Mouse (Mus musculus): Measurements from ENCODE around the gene Hoxc5.

The Hoxc5 gene

GRCm38 (mm10) chr15:102987124-102987833 is 20.0 kb downstream of the Hoxc5 start:
- in situ Hi-C loops (cut with MseI, MboI), result loop anchor here (5.0 kb wide), 2 partner anchors 180 to 185 kb away; partner anchors contain the start of gene Smug1 (in 1 of the 2)

GRCm38 (mm10) chr15:102988078-102988477 is 20.8 kb downstream of the Hoxc5 start:
- in situ Hi-C loops (cut with MseI, MboI), result loop anchor here (5.0 kb wide), 2 partner anchors 179 to 184 kb away; partner anchors contain the start of gene Smug1 (in 1 of the 2)

GRCm38 (mm10) chr15:102990461-102991397 is 23.5 kb downstream of the Hoxc5 start, which contains the start of gene Hoxc8:
Hoxc8 (plus strand) TSS chr15:102990607.
- in situ Hi-C loops (cut with MseI, MboI), result no loop called here

GRCm38 (mm10) chr15:102991782-102992181 is 24.5 kb downstream of the Hoxc5 start:
- in situ Hi-C loops (cut with MseI, MboI), result no loop called here

- in situ Hi-C loops (cut with MseI, MboI), result no loop called here
Measured at GRCm38 (mm10) chr15:102992206-102992605, 25.0 kb downstream of the Hoxc5 start.

GRCm38 (mm10) chr15:102992863-102993262 is 25.6 kb downstream of the Hoxc5 start:
- in situ Hi-C loops (cut with MseI, MboI), result no loop called here

GRCm38 (mm10) chr15:102996548-102996947 is 29.3 kb downstream of the Hoxc5 start:
- in situ Hi-C loops (cut with MseI, MboI), result no loop called here

GRCm38 (mm10) chr15:102997431-102997830 is 30.2 kb downstream of the Hoxc5 start:
- in situ Hi-C loops (cut with MseI, MboI), result no loop called here

- in situ Hi-C loops (cut with MseI, MboI), result no loop called here
Measured at GRCm38 (mm10) chr15:102997939-102998355, 30.7 kb downstream of the Hoxc5 start, which contains the start of gene Hoxc6. Hoxc6 (plus strand) TSS chr15:102998257.

GRCm38 (mm10) chr15:102998608-102999182 is 31.5 kb downstream of the Hoxc5 start:
- in situ Hi-C loops (cut with MseI, MboI), result no loop called here

GRCm38 (mm10) chr15:102999183-102999831 is 32.1 kb downstream of the Hoxc5 start:
- in situ Hi-C loops (cut with MseI, MboI), result no loop called here

- in situ Hi-C loops (cut with MseI, MboI), result no loop called here
Measured at GRCm38 (mm10) chr15:102999955-103000354, 32.7 kb downstream of the Hoxc5 start.

- in situ Hi-C loops (cut with MseI, MboI), result no loop called here
Measured at GRCm38 (mm10) chr15:103000501-103000901, 33.3 kb downstream of the Hoxc5 start.

- in situ Hi-C loops (cut with MseI, MboI), result no loop called here
Measured at GRCm38 (mm10) chr15:103001370-103001769, 34.1 kb downstream of the Hoxc5 start.

GRCm38 (mm10) chr15:103002156-103002555 is 34.9 kb downstream of the Hoxc5 start:
- in situ Hi-C loops (cut with MseI, MboI), result no loop called here

- in situ Hi-C loops (cut with MseI, MboI), result no loop called here
Measured at GRCm38 (mm10) chr15:103002821-103003448, 35.7 kb downstream of the Hoxc5 start.

- in situ Hi-C loops (cut with MseI, MboI), result no loop called here
Measured at GRCm38 (mm10) chr15:103005308-103005707, 38.1 kb downstream of the Hoxc5 start.

GRCm38 (mm10) chr15:103005797-103006196 is 38.6 kb downstream of the Hoxc5 start:
- in situ Hi-C loops (cut with MseI, MboI), result no loop called here

GRCm38 (mm10) chr15:103006326-103006725 is 39.1 kb downstream of the Hoxc5 start:
- in situ Hi-C loops (cut with MseI, MboI), result no loop called here

GRCm38 (mm10) chr15:103009265-103010111 is 42.2 kb downstream of the Hoxc5 start:
- in situ Hi-C loops (cut with MseI, MboI), result loop anchor here (5.0 to 10.0 kb wide), 2 partner anchors 125 to 163 kb away; no protein-coding TSS in a partner anchor

Measured in mouse trophoblast stem cell (cell line).